ENCODE assay signal across 18 mouse cellular contexts in the genomic region with DNA sequence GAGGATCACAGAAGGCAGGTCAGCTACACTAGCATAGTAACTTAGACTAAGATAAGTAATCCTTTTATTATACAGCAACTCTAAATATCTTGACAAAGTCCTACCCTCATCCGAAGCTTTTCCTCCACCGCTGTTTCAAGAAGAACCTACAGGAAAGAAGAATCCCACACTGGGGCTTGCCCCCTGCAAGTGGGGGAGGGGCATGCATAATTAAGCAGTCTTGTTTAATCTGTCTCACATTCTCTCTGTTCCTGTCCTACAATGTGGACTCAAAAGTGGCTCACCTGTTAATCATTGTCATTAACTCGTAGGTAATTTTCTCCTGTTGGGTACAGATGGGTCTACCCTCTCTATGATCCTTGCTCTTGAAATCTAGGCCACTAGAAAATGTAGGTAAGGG.
"Had no signal": no experiment of that assay in that cellular context is flagged by ENCODE, and none has a peak within 500 bp of the region (broad histone marks: within the 10 kb centered on the region; RNA-seq: fewer than 3 reads in every experiment).

No protein-coding gene starts in this region.

- H3K9ac ChIP-seq: liver, embryonic 14.5 days; liver, postnatal 0 days; lung, embryonic 14.5 days; midbrain, embryonic 12.5 days; midbrain, embryonic 15.5 days; neural tube, embryonic 12.5 days; neural tube, embryonic 15.5 days; stomach, embryonic 15.5 days had no signal

- DNase-seq: layer of hippocampus, postnatal 36 days; liver, postnatal 0 days; lung, embryonic 14.5 days; right cerebral cortex, adult 18-20 months; right cerebral cortex, postnatal 25 days; spleen, adult 18-20 months; thymus, postnatal 36 days had no signal

- H3K4me1 ChIP-seq: midbrain, embryonic 12.5 days; midbrain, embryonic 15.5 days; neural tube, embryonic 12.5 days; stomach, embryonic 15.5 days had no signal

- H3K9me3 ChIP-seq: midbrain, embryonic 12.5 days; midbrain, embryonic 15.5 days; neural tube, embryonic 12.5 days; neural tube, embryonic 15.5 days; stomach, embryonic 15.5 days had no signal

- H3K4me3 ChIP-seq: left cerebral cortex, adult 2 months; midbrain, embryonic 12.5 days; midbrain, embryonic 15.5 days; neural tube, embryonic 12.5 days; neural tube, embryonic 15.5 days; stomach, embryonic 15.5 days had no signal

- H3K4me2 ChIP-seq: lung, embryonic 14.5 days; midbrain, embryonic 12.5 days; midbrain, embryonic 15.5 days; neural tube, embryonic 12.5 days; neural tube, embryonic 15.5 days; stomach, embryonic 15.5 days had no signal

- H3K27ac ChIP-seq: hindbrain, postnatal 0 days; left cerebral cortex, adult 2 months; liver, embryonic 14.5 days; macrophage; midbrain, embryonic 12.5 days; midbrain, embryonic 15.5 days; neural tube, embryonic 12.5 days; neural tube, embryonic 15.5 days; stomach, embryonic 15.5 days had no signal

- H3K36me3 ChIP-seq: midbrain, embryonic 12.5 days; midbrain, embryonic 15.5 days; neural tube, embryonic 12.5 days; neural tube, embryonic 15.5 days; stomach, embryonic 15.5 days had no signal

- ATAC-seq: hindbrain, postnatal 0 days; inflammation-experienced regulatory T-cells, adult 6 months; liver, postnatal 0 days; lung, postnatal 0 days; midbrain, embryonic 15.5 days had no signal

- H3K27me3 ChIP-seq: midbrain, embryonic 12.5 days; midbrain, embryonic 15.5 days; neural tube, embryonic 12.5 days; neural tube, embryonic 15.5 days; stomach, embryonic 15.5 days had no signal
